Mouse (Mus musculus) liver, adult (tissue): Measurements from ENCODE around the gene Olfr1270.

Experiments used
- GATA4 ChIP-seq: IDR thresholded peaks from 2 replicates; pipeline ENCODE4 v1.6.1; 2014; ENCODE audit warnings: mild to moderate bottlenecking, low read length; ENCODE audit not compliant: insufficient replicate concordance

Gene Olfr1270

DNA sequence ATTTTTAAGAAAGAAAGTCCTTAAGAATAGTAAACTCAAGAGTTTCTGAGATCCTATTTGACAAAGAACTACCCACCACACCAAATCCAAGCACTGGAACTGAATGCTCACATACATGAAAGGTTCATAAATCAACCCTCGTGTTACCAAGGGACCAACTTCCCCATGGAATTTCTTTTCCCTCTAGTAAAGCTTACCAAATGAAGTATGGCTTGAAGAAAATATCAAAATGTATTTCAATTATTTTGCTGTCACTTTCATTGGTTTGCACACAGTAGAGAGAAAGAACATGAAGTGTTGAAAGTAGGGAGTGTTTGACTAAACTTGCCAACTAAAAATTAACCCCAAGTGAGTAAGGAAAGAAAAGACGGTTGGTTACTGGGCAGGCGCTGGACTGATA is at the start of gene Olfr1270:
TSS of gene Olfr1270 (minus strand) at position 101 of the 400 bp plus-strand sequence.
- TF ChIP-seq GATA4 = no peak

- no peak for TF ChIP-seq GATA4
These were observed 1.0 kb upstream of the Olfr1270 start for GRCm38 (mm10) chr2:90153916-90154315.

DNA sequence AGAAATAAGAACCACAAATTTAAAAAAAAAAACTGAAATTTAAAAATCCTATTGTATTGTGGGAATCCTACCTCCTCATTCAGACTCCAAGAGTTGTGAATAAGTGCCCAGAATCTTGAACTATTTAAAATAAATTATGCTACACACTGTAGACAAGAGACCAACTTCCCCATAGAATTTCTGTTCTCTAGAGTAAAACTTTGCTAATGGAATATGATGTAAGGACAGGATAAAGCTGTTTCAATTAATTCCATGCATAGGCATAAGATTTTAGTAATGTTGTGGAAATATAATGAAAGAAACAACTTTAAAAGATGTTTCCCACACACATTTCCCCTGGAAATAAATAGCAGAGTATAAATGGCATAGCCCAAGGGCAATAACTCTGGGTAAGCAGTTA is 10.7 kb downstream of the Olfr1270 start, which contains the start of gene Olfr32:
TSS of gene Olfr32 (minus strand) at position 101 of the 400 bp plus-strand sequence.
- TF ChIP-seq GATA4 = no peak

DNA sequence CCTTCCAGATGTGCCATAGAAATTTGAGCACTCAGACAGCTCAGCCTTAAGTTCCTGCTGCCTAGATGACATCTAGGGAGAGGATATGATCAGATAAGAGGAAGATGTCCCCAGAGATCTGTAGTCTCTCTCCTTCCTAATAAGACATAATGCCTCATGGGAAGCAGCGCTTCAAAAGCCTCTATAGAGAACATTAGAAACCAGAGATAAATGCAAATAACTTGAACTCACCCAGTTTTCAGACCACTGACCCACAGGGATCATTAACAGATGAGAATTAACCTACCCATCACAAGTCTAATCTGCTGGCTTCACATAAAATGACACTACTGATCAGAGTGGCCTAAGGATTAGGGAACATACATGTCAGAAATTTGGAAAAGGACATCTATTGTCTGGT is 31.6 kb downstream of the Olfr1270 start, which contains the start of gene Olfr1269:
TSS of gene Olfr1269 (minus strand) at position 101 of the 400 bp plus-strand sequence.
- TF ChIP-seq GATA4 = no peak
